Mouse (Mus musculus): ENCODE results near the gene 1700025F22Rik.
"Not testable (repeated sequence)": the region's sequence is repeated elsewhere in the genome, so short reads cannot be mapped to it uniquely, and the experiment has no call there.

1700025F22Rik gene

GRCm38 (mm10) chr19:11165172-11165571 is at the start of gene 1700025F22Rik:
1700025F22Rik (minus strand) TSS chr19:11165320.
- DNase-seq (ENCODE audit: low spot score in 2 of 2) = no peak

- no peak for DNase-seq (ENCODE audit: low spot score in 2 of 2)
Observed at GRCm38 (mm10) chr19:11196546-11196945, 31.4 kb upstream of the 1700025F22Rik start, which contains the start of gene Ms4a13. Ms4a13 (minus strand) TSS chr19:11196737.

- no peak for DNase-seq (ENCODE audit: low spot score in 2 of 2)
Observed at GRCm38 (mm10) chr19:11192552-11192951, 27.4 kb upstream of the 1700025F22Rik start.

GRCm38 (mm10) chr19:11184121-11184520 is 19.0 kb upstream of the 1700025F22Rik start:
- DNase-seq (ENCODE audit: low spot score in 2 of 2) = no peak

- DNase-seq (ENCODE audit: low spot score in 2 of 2) = no peak
Observed at GRCm38 (mm10) chr19:11177464-11177863, 12.3 kb upstream of the 1700025F22Rik start.

GRCm38 (mm10) chr19:11157890-11158289 is 7.2 kb downstream of the 1700025F22Rik start:
- DNase-seq (ENCODE audit: low spot score in 2 of 2) = not testable (repeated sequence)

GRCm38 (mm10) chr19:11135336-11135735 is 29.8 kb downstream of the 1700025F22Rik start:
- no peak for DNase-seq (ENCODE audit: low spot score in 2 of 2)

GRCm38 (mm10) chr19:11134852-11135251 is 30.3 kb downstream of the 1700025F22Rik start:
- DNase-seq (ENCODE audit: low spot score in 2 of 2) = no peak

- not testable (repeated sequence) for DNase-seq (ENCODE audit: low spot score in 2 of 2)
Observed at GRCm38 (mm10) chr19:11130776-11131175, 34.3 kb downstream of the 1700025F22Rik start, which contains the start of gene 1700017D01Rik. 1700017D01Rik (minus strand) TSS chr19:11130876.

- no peak for DNase-seq (ENCODE audit: low spot score in 2 of 2)
Observed at GRCm38 (mm10) chr19:11129702-11130101, 35.4 kb downstream of the 1700025F22Rik start.

GRCm38 (mm10) chr19:11121016-11121420 is 44.1 kb downstream of the 1700025F22Rik start:
- DNase-seq (ENCODE audit: low spot score in 2 of 2) = peak in 1 of 2 experiments; percentile 19

GRCm38 (mm10) chr19:11119338-11119737 is 45.8 kb downstream of the 1700025F22Rik start:
- no peak for DNase-seq (ENCODE audit: low spot score in 2 of 2)

GRCm38 (mm10) chr19:11107746-11108145 is 57.4 kb downstream of the 1700025F22Rik start:
- peak in 1 of 2 experiments; percentile 8 for DNase-seq (ENCODE audit: low spot score in 2 of 2)

GRCm38 (mm10) chr19:11101880-11102279 is 63.2 kb downstream of the 1700025F22Rik start:
- DNase-seq (ENCODE audit: low spot score in 2 of 2) = no peak

GRCm38 (mm10) chr19:11098401-11098800 is 66.7 kb downstream of the 1700025F22Rik start:
- no peak for DNase-seq (ENCODE audit: low spot score in 2 of 2)

GRCm38 (mm10) chr19:11092131-11092530 is 73.0 kb downstream of the 1700025F22Rik start:
- DNase-seq (ENCODE audit: low spot score in 2 of 2) = not testable (repeated sequence)
